Mouse (Mus musculus): ENCODE measurements around the gene H2-T24.
"Not testable (repeated sequence)": the region's sequence is repeated elsewhere in the genome, so short reads cannot be mapped to it uniquely, and the experiment has no call there.

H2-T24 gene

GRCm38 (mm10) chr17:36023710-36024654 is 3.6 kb upstream of the H2-T24 start:
- peak; percentile 60 for DNase-seq (ENCODE audit: low read depth)

- no peak for DNase-seq (ENCODE audit: low read depth)
Observed at GRCm38 (mm10) chr17:36022922-36023321, 2.6 kb upstream of the H2-T24 start.

GRCm38 (mm10) chr17:36022098-36022497 is 1.7 kb upstream of the H2-T24 start:
- no peak for DNase-seq (ENCODE audit: low read depth)

GRCm38 (mm10) chr17:36021309-36021708 is 949 bp upstream of the H2-T24 start:
- no peak for DNase-seq (ENCODE audit: low read depth)

GRCm38 (mm10) chr17:36019519-36019918 is 841 bp downstream of the H2-T24 start:
- DNase-seq (ENCODE audit: low read depth): no peak

GRCm38 (mm10) chr17:36018979-36019378 is 1.4 kb downstream of the H2-T24 start:
- DNase-seq (ENCODE audit: low read depth): no peak

GRCm38 (mm10) chr17:36017046-36017445 is 3.3 kb downstream of the H2-T24 start:
- no peak for DNase-seq (ENCODE audit: low read depth)

GRCm38 (mm10) chr17:36014977-36015376 is 5.4 kb downstream of the H2-T24 start:
- DNase-seq (ENCODE audit: low read depth): no peak

- DNase-seq (ENCODE audit: low read depth): not testable (repeated sequence)
Observed at GRCm38 (mm10) chr17:36004409-36004808, 16.0 kb downstream of the H2-T24 start.

- no peak for DNase-seq (ENCODE audit: low read depth)
Observed at GRCm38 (mm10) chr17:36003331-36003730, 17.0 kb downstream of the H2-T24 start.

GRCm38 (mm10) chr17:36001966-36002365 is 18.4 kb downstream of the H2-T24 start:
- no peak for DNase-seq (ENCODE audit: low read depth)

GRCm38 (mm10) chr17:36001121-36001897 is 19.1 kb downstream of the H2-T24 start:
- DNase-seq (ENCODE audit: low read depth): no peak

- DNase-seq (ENCODE audit: low read depth): no peak
Observed at GRCm38 (mm10) chr17:36000349-36000748, 20.0 kb downstream of the H2-T24 start.

GRCm38 (mm10) chr17:35999356-35999755 is 21.0 kb downstream of the H2-T24 start:
- no peak for DNase-seq (ENCODE audit: low read depth)

GRCm38 (mm10) chr17:35998545-35999305 is 21.6 kb downstream of the H2-T24 start:
- no peak for DNase-seq (ENCODE audit: low read depth)

GRCm38 (mm10) chr17:35997713-35998510 is 22.4 kb downstream of the H2-T24 start:
- DNase-seq (ENCODE audit: low read depth): no peak

- peak; percentile 97 for DNase-seq (ENCODE audit: low read depth)
Observed at GRCm38 (mm10) chr17:35996949-35997348, 23.4 kb downstream of the H2-T24 start.

GRCm38 (mm10) chr17:35994879-35995240 is 25.5 kb downstream of the H2-T24 start:
- no peak for DNase-seq (ENCODE audit: low read depth)

- DNase-seq (ENCODE audit: low read depth): peak; percentile 53
Observed at GRCm38 (mm10) chr17:35994175-35994878, 26.0 kb downstream of the H2-T24 start.

- peak; percentile 64 for DNase-seq (ENCODE audit: low read depth)
Observed at GRCm38 (mm10) chr17:35993675-35994074, 26.7 kb downstream of the H2-T24 start.

- no peak for DNase-seq (ENCODE audit: low read depth)
Observed at GRCm38 (mm10) chr17:35991781-35992180, 28.6 kb downstream of the H2-T24 start.
